Mouse (Mus musculus) spleen, adult 2 months (tissue): ENCODE results near the gene Aff2. TPM values are rescaled to one million over a fixed set of nuclear protein-coding genes. Genes with fewer than 3 reads are reported as not detected.

Source experiments
- DNase-seq, 2 experiments: peaks; one replicate each; pipeline versions ENCODE4 v3.0.0 to v3.0.0-alpha.2; 2012 to 2021; ENCODE audit warnings: low spot score in 2 of 2, low read depth in 1 of 2
- H3K27ac ChIP-seq: fragments of 200-500 bp; 2 replicates; pipeline ENCODE4 v1.5.1; 2012; ENCODE audit warnings: low read length, inconsistent platforms; ENCODE audit not compliant: insufficient read depth
- H3K27me3 ChIP-seq: fragments of 200-500 bp; 2 replicates; pipeline ENCODE4 v1.6.1; 2012; ENCODE audit warnings: mild to moderate bottlenecking, moderate library complexity, low read length, inconsistent platforms; ENCODE audit not compliant: control insufficient read depth, insufficient read depth
- H3K36me3 ChIP-seq: fragments of 200-500 bp; 2 replicates; pipeline ENCODE4 v1.6.1; 2012; ENCODE audit warnings: mild to moderate bottlenecking, low read length, inconsistent platforms; ENCODE audit not compliant: control insufficient read depth, insufficient read depth
- H3K4me1 ChIP-seq: fragments of 200-500 bp; 2 replicates; pipeline ENCODE4 v1.6.1; 2011; ENCODE audit warnings: inconsistent platforms; ENCODE audit not compliant: control insufficient read depth, insufficient read depth, insufficient read length
- H3K4me3 ChIP-seq: fragments of 200-500 bp; 2 replicates; pipeline ENCODE4 v1.5.1; 2011; ENCODE audit warnings: mild to moderate bottlenecking, inconsistent platforms; ENCODE audit not compliant: insufficient read depth, insufficient read length; ENCODE audit errors: extremely low read depth
- CTCF ChIP-seq: fragments of 200-500 bp; IDR thresholded peaks from 2 replicates; pipeline ENCODE4 v1.5.1; 2011; ENCODE audit warnings: mild to moderate bottlenecking, inconsistent platforms; ENCODE audit not compliant: insufficient read depth, insufficient read length, insufficient replicate concordance; ENCODE audit errors: extremely low read depth
- POLR2A ChIP-seq: fragments of 200-500 bp; IDR thresholded peaks from 2 replicates; pipeline ENCODE4 v1.6.1; 2011; ENCODE audit warnings: low read depth, low read length, inconsistent platforms
- WGBS: fragments of 180-500 bp; shearing (Covaris S2); methylation state at CpG from one replicate; pipeline ENCODE4 v1.1.7; 2018; 5-methylcytosine and 5-hydroxymethylcytosine counted together
- polyA plus RNA-seq: library from polyadenylated mRNA; depleted of rRNA; stranded (reverse); fragments of >200 nt; gene quantifications from 2 replicates; pipeline ENCODE4 v1.2.3, GENCODE M21; 2012

Gene Aff2
- polyA plus RNA-seq, 1 experiment: not detected

DNA sequence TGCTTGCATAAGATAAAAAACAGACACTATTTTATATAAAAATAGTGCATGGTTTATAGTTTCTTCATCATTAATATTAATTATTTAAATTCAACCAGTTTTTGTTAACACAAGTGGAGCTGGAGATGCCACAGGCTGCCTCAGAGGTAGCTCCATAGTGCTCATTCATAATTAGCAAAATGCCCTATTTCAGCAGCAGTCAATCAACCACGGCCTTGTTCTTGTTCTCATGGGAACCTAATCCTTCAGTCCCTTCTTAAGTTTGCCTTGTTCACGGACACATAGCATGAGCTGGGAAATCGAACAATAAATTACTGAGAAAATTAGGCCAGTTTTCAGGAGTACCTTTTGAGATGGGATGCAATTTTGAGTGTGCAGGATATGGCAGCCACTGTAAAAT is 378.9 kb downstream of the Aff2 start:
- Histone ChIP-seq H3K4me1 (no peaks in the 10 kb centered on the region), H3K4me3 (no peak overlapping the region), H3K27ac (no peak overlapping the region), H3K36me3 (no peaks in the 10 kb centered on the region), H3K27me3 (no peaks in the 10 kb centered on the region)
- no peak for DNase-seq
- 73% methylated on average over 3 of the region's 3 CpGs for WGBS
- no peak for TF ChIP-seq POLR2A
- TF ChIP-seq CTCF: no peak

DNA sequence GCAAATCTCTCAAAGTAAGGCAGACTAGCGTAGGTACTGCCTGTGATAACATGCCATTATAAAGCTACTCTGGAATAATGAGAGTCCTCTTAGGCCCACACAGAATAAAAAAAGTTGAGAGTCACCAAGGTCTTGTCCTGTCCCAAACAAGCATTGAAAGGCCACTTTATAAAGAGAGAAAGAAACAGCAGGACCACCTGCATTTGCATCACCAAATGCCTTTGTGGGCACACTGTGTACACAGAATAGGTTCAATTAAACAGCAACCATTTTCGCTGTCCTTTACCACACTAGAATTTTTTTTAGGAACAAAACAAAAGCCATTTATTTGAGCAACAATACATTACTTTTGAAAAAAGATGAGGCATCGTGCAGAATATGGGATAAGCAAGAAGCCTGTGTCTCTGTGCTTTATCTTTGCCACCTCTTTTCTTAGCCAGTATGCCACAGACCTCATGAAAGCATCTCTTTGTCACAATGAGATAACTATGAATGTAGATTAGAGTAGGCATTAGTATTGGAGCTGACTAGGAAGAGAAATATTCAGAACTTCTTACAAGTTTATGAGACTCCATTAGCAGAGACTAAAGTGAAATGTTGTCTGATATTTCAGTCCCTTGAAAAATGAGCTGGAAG is 385.0 kb downstream of the Aff2 start:
- no peak for TF ChIP-seq CTCF
- no peak for TF ChIP-seq POLR2A
- no peaks in the 10 kb centered on the region for H3K36me3 ChIP-seq
- no peaks in the 10 kb centered on the region for H3K27me3 ChIP-seq
- no peak overlapping the region for H3K4me3 ChIP-seq
- no peaks in the 10 kb centered on the region for H3K4me1 ChIP-seq
- WGBS: 71% methylated on average over 3 of the region's 3 CpGs
- no peak for DNase-seq
- no peak overlapping the region for H3K27ac ChIP-seq

DNA sequence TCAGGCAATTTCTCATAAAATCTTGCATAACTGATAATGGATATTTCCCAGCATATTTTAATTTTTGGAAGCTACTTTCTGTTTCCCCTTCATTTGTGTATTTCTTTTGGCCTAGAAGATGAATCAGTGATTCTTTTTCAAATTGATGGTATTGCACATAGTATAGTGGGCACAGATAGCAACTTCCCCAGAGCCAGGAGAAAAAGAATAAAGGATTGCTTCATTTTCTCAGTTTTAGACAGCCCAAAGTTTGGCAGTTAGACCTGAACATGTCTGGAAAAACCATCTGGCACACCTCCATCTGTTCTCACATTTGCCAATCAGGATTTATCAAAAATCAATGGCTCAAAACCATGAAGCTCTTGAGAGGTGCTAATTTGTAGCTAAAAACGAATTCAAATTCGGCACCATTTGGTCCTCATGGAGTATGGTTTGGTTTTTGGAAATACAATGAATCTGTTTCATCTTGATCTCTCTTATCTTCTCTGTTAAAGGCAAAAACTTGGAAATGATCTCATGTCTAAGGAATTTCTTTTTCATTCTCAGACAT is 441.9 kb downstream of the Aff2 start:
- H3K27me3 ChIP-seq: no peaks in the 10 kb centered on the region
- 83% methylated on average over 2 of the region's 2 CpGs for WGBS
- DNase-seq: no peak
- H3K4me3 ChIP-seq: no peak overlapping the region
- no peaks in the 10 kb centered on the region for H3K4me1 ChIP-seq
- TF ChIP-seq CTCF (no peak), POLR2A (no peak)
- no peaks in the 10 kb centered on the region for H3K36me3 ChIP-seq
- H3K27ac ChIP-seq: no peak overlapping the region

DNA sequence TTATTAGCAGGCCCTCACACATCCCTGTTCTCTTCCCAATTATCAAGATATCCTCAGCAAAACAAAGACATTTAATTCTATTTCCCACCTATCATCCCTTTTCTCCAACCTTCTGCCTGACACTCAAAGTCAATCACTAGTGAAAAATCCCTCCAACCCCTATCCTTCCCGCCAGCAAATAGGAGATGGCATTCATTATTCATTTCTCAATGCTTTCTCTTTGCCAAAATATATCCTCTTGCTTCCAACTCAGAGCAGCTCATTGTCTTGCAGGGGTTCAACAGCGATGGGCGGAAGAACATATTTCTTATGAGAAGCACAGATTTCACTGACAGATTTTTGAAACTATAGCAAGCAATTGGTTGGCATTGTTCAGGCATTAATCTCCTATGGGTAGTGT is 442.4 kb downstream of the Aff2 start:
- Histone ChIP-seq H3K27ac (no peak overlapping the region), H3K4me1 (no peaks in the 10 kb centered on the region)
- WGBS: 88% methylated on average over 3 of the region's 3 CpGs

DNA sequence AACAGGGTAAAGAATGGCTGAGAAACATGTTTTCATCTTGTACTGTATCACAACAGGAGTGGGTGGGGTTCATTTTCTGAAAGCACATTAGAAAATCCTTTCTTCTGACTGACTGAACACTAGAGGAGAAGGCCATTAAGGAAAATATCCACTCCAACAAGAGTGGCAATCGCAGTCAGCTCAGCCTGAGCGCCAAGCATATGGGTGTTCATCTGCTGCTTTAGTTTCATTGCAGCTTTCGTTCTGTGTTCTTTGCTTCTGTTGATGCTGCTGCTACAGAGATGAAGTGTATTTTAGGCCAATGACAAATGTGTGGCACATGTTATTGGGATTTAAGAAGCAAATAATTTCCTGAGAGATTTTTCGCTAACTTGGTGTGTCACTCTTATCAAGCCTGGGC is 451.7 kb downstream of the Aff2 start:
- H3K4me1 ChIP-seq: no peaks in the 10 kb centered on the region
- DNase-seq: no peak
- H3K27me3 ChIP-seq: no peaks in the 10 kb centered on the region
- H3K4me3 ChIP-seq: no peak overlapping the region
- no peaks in the 10 kb centered on the region for H3K36me3 ChIP-seq
- H3K27ac ChIP-seq: no peak overlapping the region
- WGBS: 91% methylated on average over 4 of the region's 4 CpGs
- TF ChIP-seq CTCF: no peak
- no peak for TF ChIP-seq POLR2A

More for the DNA sequence above, 442.4 kb downstream of the Aff2 start:
- no peak overlapping the region for H3K4me3 ChIP-seq
- TF ChIP-seq POLR2A (no peak), CTCF (no peak)
- DNase-seq: no peak
- H3K27me3 ChIP-seq: no peaks in the 10 kb centered on the region
- no peaks in the 10 kb centered on the region for H3K36me3 ChIP-seq

DNA sequence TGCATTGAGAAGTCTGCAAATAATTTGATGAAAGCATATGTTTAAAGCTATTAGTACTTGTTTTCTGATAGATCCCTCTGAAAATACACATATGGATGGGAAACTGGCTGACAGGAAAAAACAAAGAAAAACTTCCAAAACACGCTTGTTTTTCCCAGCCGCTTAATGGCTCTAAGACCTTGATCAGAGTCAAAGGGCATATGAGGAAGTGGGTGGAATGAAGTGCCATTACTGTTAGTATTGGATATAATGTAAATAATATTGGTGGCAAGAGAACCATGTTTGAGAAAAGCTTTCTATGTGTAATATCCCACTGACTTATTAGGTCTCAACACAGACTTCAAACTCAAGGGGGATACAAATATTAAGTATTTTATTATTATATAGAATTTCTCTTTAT is 455.0 kb downstream of the Aff2 start:
- no peak for DNase-seq
- no peak overlapping the region for H3K4me3 ChIP-seq
- H3K27me3 ChIP-seq: no peaks in the 10 kb centered on the region
- H3K4me1 ChIP-seq: no peaks in the 10 kb centered on the region
- no peak overlapping the region for H3K27ac ChIP-seq
- 90% methylated on average over 2 of the region's 2 CpGs for WGBS
- no peaks in the 10 kb centered on the region for H3K36me3 ChIP-seq
- TF ChIP-seq POLR2A (no peak), CTCF (no peak)

DNA sequence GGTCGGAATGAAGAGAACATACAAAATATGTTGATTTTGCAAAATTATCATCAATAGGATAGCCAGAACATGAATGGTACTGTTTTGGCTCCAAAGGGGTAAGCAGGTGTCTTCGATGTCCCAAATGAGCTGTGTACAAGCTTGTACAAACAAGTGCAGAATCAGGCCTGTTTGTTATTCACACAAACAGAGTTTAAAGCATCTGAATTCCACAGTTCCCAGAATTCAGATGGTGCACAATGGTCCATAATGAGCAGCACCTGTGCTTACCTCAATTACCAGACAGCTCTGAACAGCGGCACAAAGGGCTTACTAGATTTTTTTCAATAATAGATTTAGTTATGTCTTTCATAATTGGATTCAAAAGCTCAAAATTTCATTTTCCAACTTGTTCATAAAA is 457.6 kb downstream of the Aff2 start:
- 91% methylated on average over 3 of the region's 3 CpGs for WGBS
- H3K27me3 ChIP-seq: no peaks in the 10 kb centered on the region
- H3K4me1 ChIP-seq: no peaks in the 10 kb centered on the region
- DNase-seq: no peak
- H3K36me3 ChIP-seq: no peaks in the 10 kb centered on the region
- TF ChIP-seq CTCF (no peak), POLR2A (no peak)
- no peak overlapping the region for H3K27ac ChIP-seq
- H3K4me3 ChIP-seq: no peak overlapping the region
